Mouse (Mus musculus) liver, embryonic 11.5 days (tissue): ENCODE measurements around the gene Ipcef1. TPM values are rescaled to one million over a fixed set of nuclear protein-coding genes. Genes with fewer than 3 reads are reported as not detected.

Experiments used
- ATAC-seq: fragments of 200-750 bp; cut with Nextera tagmentation; replicated peaks from 2 replicates; pipeline ENCODE4 v1.8.0; 2017; ENCODE audit warnings: moderate number of reproducible peaks, mild to moderate bottlenecking, moderate TSS enrichment, moderate library complexity; ENCODE audit not compliant: low FRiP score
- DNase-seq: peaks from one replicate; pipeline ENCODE4 v3.0.0-alpha.2; 2017; ENCODE audit warnings: low spot score
- H3K27ac ChIP-seq: fragments of 300-500 bp; sonication (generic); 2 replicates; pipeline ENCODE4 v1.5.1; 2014; ENCODE audit warnings: mild to moderate bottlenecking, low read depth, low read length, control low read depth
- H3K27me3 ChIP-seq: fragments of 300-500 bp; sonication (generic); replicated peaks from 2 replicates; pipeline ENCODE4 v1.6.1; 2014; ENCODE audit warnings: low read length, mixed read lengths; ENCODE audit not compliant: control insufficient read depth, insufficient read depth
- H3K36me3 ChIP-seq: fragments of 300-500 bp; sonication (generic); 2 replicates; pipeline ENCODE4 v1.6.1; 2014; ENCODE audit warnings: mild to moderate bottlenecking, low read length, moderate library complexity, mixed read lengths; ENCODE audit not compliant: control insufficient read depth, insufficient read depth
- H3K4me1 ChIP-seq: fragments of 300-500 bp; sonication (generic); replicated peaks from 2 replicates; pipeline ENCODE4 v1.6.1; 2014; ENCODE audit warnings: low read length, mixed read lengths; ENCODE audit not compliant: control insufficient read depth, insufficient read depth
- H3K4me2 ChIP-seq: fragments of 300-500 bp; sonication (generic); 2 replicates; pipeline ENCODE4 v1.6.1; 2014; ENCODE audit warnings: mild to moderate bottlenecking, control low read depth, moderate library complexity
- H3K4me3 ChIP-seq: fragments of 300-500 bp; sonication (generic); 2 replicates; pipeline ENCODE4 v1.5.1; 2014; ENCODE audit warnings: low read depth, low read length, control low read depth
- H3K9ac ChIP-seq: fragments of 300-500 bp; sonication (generic); 2 replicates; pipeline ENCODE4 v1.6.1; 2014; ENCODE audit warnings: low read depth, low read length, control low read depth
- H3K9me3 ChIP-seq: fragments of 300-500 bp; sonication (generic); 2 replicates; pipeline ENCODE4 v1.6.1; 2016; ENCODE audit warnings: low read length, inconsistent platforms, mixed read lengths; ENCODE audit not compliant: control insufficient read depth
- WGBS: fragments of 180-500 bp; shearing (Covaris S2); extraction: QIAGEN DNeasy Blood & Tissue Kit; methylation state at CpG from one replicate; pipeline ENCODE4 v1.1.7; 2014; 5-methylcytosine and 5-hydroxymethylcytosine counted together
- polyA plus RNA-seq: library from polyadenylated mRNA; unstranded; fragments of >200 nt; fragmentation: Nextera tagmentation; extraction: Ambion mirVana; gene quantifications from 2 replicates; pipeline ENCODE4 v1.2.1, GENCODE M21; 2014

The Ipcef1 gene
- polyA plus RNA-seq, 1 experiment from 2014 or later: 0.47 TPM

GRCm38 (mm10) chr10:7049901-7050300 lies 2.4 kb downstream of the Ipcef1 start:
- no peak overlapping the region for H3K4me2 ChIP-seq
- no peak for ATAC-seq
- 54% methylated on average over 3 of the region's 3 CpGs for WGBS
- no peak overlapping the region for H3K9ac ChIP-seq
- no peaks in the 10 kb centered on the region for H3K4me1 ChIP-seq
- H3K9me3 ChIP-seq: no peaks in the 10 kb centered on the region
- no peak for DNase-seq
- H3K27ac ChIP-seq: no peak overlapping the region
- no peaks in the 10 kb centered on the region for H3K27me3 ChIP-seq
- no peaks in the 10 kb centered on the region for H3K36me3 ChIP-seq
- no peak overlapping the region for H3K4me3 ChIP-seq

- no peak overlapping the region for H3K9ac ChIP-seq
- no peak for ATAC-seq
- no peak for DNase-seq
- no peaks in the 10 kb centered on the region for H3K36me3 ChIP-seq
- no peaks in the 10 kb centered on the region for H3K27me3 ChIP-seq
- no peak overlapping the region for H3K4me3 ChIP-seq
- no peaks in the 10 kb centered on the region for H3K4me1 ChIP-seq
- no peaks in the 10 kb centered on the region for H3K9me3 ChIP-seq
- H3K27ac ChIP-seq: no peak overlapping the region
- no peak overlapping the region for H3K4me2 ChIP-seq
- 87% methylated on average over 2 of the region's 2 CpGs for WGBS
Observed at GRCm38 (mm10) chr10:7047919-7048291, 4.4 kb downstream of the Ipcef1 start.

- 69% methylated on average over 10 of the region's 10 CpGs for WGBS
- ATAC-seq (no peak), DNase-seq (no peak)
- H3K9me3 ChIP-seq: no peaks in the 10 kb centered on the region
- H3K27ac ChIP-seq: no peak overlapping the region
- no peaks in the 10 kb centered on the region for H3K4me1 ChIP-seq
- H3K4me3 ChIP-seq: no peak overlapping the region
- no peak overlapping the region for H3K4me2 ChIP-seq
- H3K36me3 ChIP-seq: no peaks in the 10 kb centered on the region
- no peak overlapping the region for H3K9ac ChIP-seq
- H3K27me3 ChIP-seq: no peaks in the 10 kb centered on the region
Observed at GRCm38 (mm10) chr10:7047288-7047918, 4.9 kb downstream of the Ipcef1 start.

- Histone ChIP-seq H3K9me3 (no peaks in the 10 kb centered on the region), H3K4me1 (no peaks in the 10 kb centered on the region), H3K9ac (no peak overlapping the region), H3K36me3 (no peaks in the 10 kb centered on the region), H3K27me3 (no peaks in the 10 kb centered on the region), H3K4me2 (no peak overlapping the region), H3K4me3 (no peak overlapping the region), H3K27ac (no peak overlapping the region)
- ATAC-seq (no peak), DNase-seq (no peak)
- 72% methylated on average over 5 of the region's 5 CpGs for WGBS
Observed at GRCm38 (mm10) chr10:7043896-7044295, 8.4 kb downstream of the Ipcef1 start.

- Histone ChIP-seq H3K4me1 (no peaks in the 10 kb centered on the region), H3K4me3 (no peak overlapping the region), H3K36me3 (no peaks in the 10 kb centered on the region)
Observed at GRCm38 (mm10) chr10:7041032-7041431, 11.2 kb downstream of the Ipcef1 start.

GRCm38 (mm10) chr10:7037194-7037593 lies 15.1 kb downstream of the Ipcef1 start:
- H3K4me2 ChIP-seq: no peak overlapping the region
- DNase-seq (no peak), ATAC-seq (no peak)
- H3K9me3 ChIP-seq: no peaks in the 10 kb centered on the region
- no peak overlapping the region for H3K9ac ChIP-seq
- no peaks in the 10 kb centered on the region for H3K27me3 ChIP-seq
- 87% methylated on average over 5 of the region's 5 CpGs for WGBS
- no peaks in the 10 kb centered on the region for H3K36me3 ChIP-seq
- no peak overlapping the region for H3K4me3 ChIP-seq
- no peak overlapping the region for H3K27ac ChIP-seq
- no peaks in the 10 kb centered on the region for H3K4me1 ChIP-seq

More at GRCm38 (mm10) chr10:7041032-7041431, 11.2 kb downstream of the Ipcef1 start:
- Histone ChIP-seq H3K4me2 (no peak overlapping the region), H3K27me3 (no peaks in the 10 kb centered on the region), H3K27ac (no peak overlapping the region), H3K9ac (no peak overlapping the region), H3K9me3 (no peaks in the 10 kb centered on the region)
- DNase-seq (no peak), ATAC-seq (no peak)

GRCm38 (mm10) chr10:7035547-7035946 lies 16.7 kb downstream of the Ipcef1 start:
- H3K4me1 ChIP-seq: no peaks in the 10 kb centered on the region
- H3K9me3 ChIP-seq: no peaks in the 10 kb centered on the region
- no peak overlapping the region for H3K9ac ChIP-seq
- H3K4me3 ChIP-seq: no peak overlapping the region
- WGBS: 63% methylated on average over 12 of the region's 12 CpGs
- no peaks in the 10 kb centered on the region for H3K36me3 ChIP-seq
- no peak for ATAC-seq
- no peak overlapping the region for H3K4me2 ChIP-seq
- no peak for DNase-seq
- no peaks in the 10 kb centered on the region for H3K27me3 ChIP-seq
- no peak overlapping the region for H3K27ac ChIP-seq

- Histone ChIP-seq H3K27ac (no peak overlapping the region), H3K4me3 (no peak overlapping the region), H3K9me3 (no peaks in the 10 kb centered on the region), H3K4me1 (no peaks in the 10 kb centered on the region), H3K9ac (no peak overlapping the region), H3K4me2 (no peak overlapping the region), H3K36me3 (no peaks in the 10 kb centered on the region), H3K27me3 (no peaks in the 10 kb centered on the region)
- WGBS: 90% methylated on average over 2 of the region's 2 CpGs
- no peak for DNase-seq
- no peak for ATAC-seq
Observed at GRCm38 (mm10) chr10:7033459-7033858, 18.8 kb downstream of the Ipcef1 start.

GRCm38 (mm10) chr10:7025028-7025427 lies 27.2 kb downstream of the Ipcef1 start:
- Histone ChIP-seq H3K36me3 (no peaks in the 10 kb centered on the region), H3K9ac (no peak overlapping the region), H3K4me1 (no peaks in the 10 kb centered on the region), H3K9me3 (no peaks in the 10 kb centered on the region), H3K4me2 (no peak overlapping the region), H3K27me3 (no peaks in the 10 kb centered on the region), H3K4me3 (no peak overlapping the region), H3K27ac (no peak overlapping the region)
- WGBS: 73% methylated on average over 1 of the region's 1 CpGs
- DNase-seq (no peak), ATAC-seq (no peak)
